Mouse (Mus musculus): Measurements from ENCODE around the gene Rpl10-ps3. TPM values are rescaled to one million over a fixed set of nuclear protein-coding genes. Genes with fewer than 3 reads are reported as not detected.

Gene Rpl10-ps3
- polyA plus RNA-seq (2015; fragmentation: Nextera tagmentation; extraction: Ambion mirVana) = 77.9 and 79.4 TPM in 2 replicates

GRCm38 (mm10) chr9:50344868-50345267 is at the start of gene Rpl10-ps3:
Gene Rpl10-ps3, minus strand, starts transcription at chr9:50344968.
- Histone ChIP-seq H3K9ac (ENCODE audit: low read depth, low read length) (no peak within 1 kb of the TSS), H3K4me3 (ENCODE audit: low read depth, low read length) (no peak within 1 kb of the TSS), H3K27me3 (ENCODE audit: control insufficient read depth, insufficient read depth, low read depth, low read length) (no peaks in the 10 kb centered on the region), H3K36me3 (ENCODE audit: control insufficient read depth, insufficient read depth, low read length) (no peaks in the 10 kb centered on the region), H3K4me1 (ENCODE audit: control insufficient read depth, insufficient read depth, low read length) (no peaks in the 10 kb centered on the region), H3K4me2 (ENCODE audit: low read length) (no peak within 1 kb of the TSS), H3K27ac (ENCODE audit: low read length) (no peak within 1 kb of the TSS), H3K9me3 (replicated peaks; ENCODE audit: control insufficient read depth, low read length, poor library complexity, severe bottlenecking) (no peaks in the 10 kb centered on the region)
- ATAC-seq = no peak
- WGBS = 95% methylated on average over 9 of the region's 13 CpGs

- H3K4me3 ChIP-seq (ENCODE audit: low read depth, low read length) = no peak overlapping the region
- H3K4me2 ChIP-seq (ENCODE audit: low read length) = no peak overlapping the region
- H3K9me3 ChIP-seq (replicated peaks; ENCODE audit: control insufficient read depth, low read length, poor library complexity, severe bottlenecking) = no peaks in the 10 kb centered on the region
- H3K27me3 ChIP-seq (ENCODE audit: control insufficient read depth, insufficient read depth, low read depth, low read length) = no peaks in the 10 kb centered on the region
- no peak overlapping the region for H3K9ac ChIP-seq (ENCODE audit: low read depth, low read length)
- no peak overlapping the region for H3K27ac ChIP-seq (ENCODE audit: low read length)
- 75% methylated on average over 6 of the region's 6 CpGs for WGBS
- ATAC-seq = no peak
- H3K36me3 ChIP-seq (ENCODE audit: control insufficient read depth, insufficient read depth, low read length) = no peaks in the 10 kb centered on the region
- peaks cover 4% of the 10 kb centered on the region; the same call in 1 of the 2 replicates for H3K4me1 ChIP-seq (ENCODE audit: control insufficient read depth, insufficient read depth, low read length)
These were observed 30.8 kb upstream of the Rpl10-ps3 start for GRCm38 (mm10) chr9:50375598-50375997.

- Histone ChIP-seq H3K4me1 (ENCODE audit: control insufficient read depth, insufficient read depth, low read length) (peaks cover 4% of the 10 kb centered on the region; the same call in 1 of the 2 replicates), H3K9me3 (replicated peaks; ENCODE audit: control insufficient read depth, low read length, poor library complexity, severe bottlenecking) (no peaks in the 10 kb centered on the region), H3K9ac (ENCODE audit: low read depth, low read length) (no peak overlapping the region), H3K4me3 (ENCODE audit: low read depth, low read length) (no peak overlapping the region), H3K4me2 (ENCODE audit: low read length) (no peak overlapping the region), H3K27ac (ENCODE audit: low read length) (no peak overlapping the region), H3K36me3 (ENCODE audit: control insufficient read depth, insufficient read depth, low read length) (no peaks in the 10 kb centered on the region), H3K27me3 (ENCODE audit: control insufficient read depth, insufficient read depth, low read depth, low read length) (no peaks in the 10 kb centered on the region)
- WGBS = 75% methylated on average over 5 of the region's 5 CpGs
- no peak for ATAC-seq
These were observed 29.9 kb upstream of the Rpl10-ps3 start for GRCm38 (mm10) chr9:50374666-50375065.

- Histone ChIP-seq H3K4me3 (ENCODE audit: low read depth, low read length) (no peak overlapping the region), H3K9ac (ENCODE audit: low read depth, low read length) (0 out of 2 replicates have a peak overlapping the region, but pooled peaks have one; percentile 17), H3K27me3 (ENCODE audit: control insufficient read depth, insufficient read depth, low read depth, low read length) (no peaks in the 10 kb centered on the region), H3K36me3 (ENCODE audit: control insufficient read depth, insufficient read depth, low read length) (no peaks in the 10 kb centered on the region), H3K4me2 (ENCODE audit: low read length) (no peak overlapping the region), H3K4me1 (ENCODE audit: control insufficient read depth, insufficient read depth, low read length) (peaks cover 10% of the 10 kb centered on the region; the same call in 1 of the 2 replicates), H3K27ac (ENCODE audit: low read length) (peak overlapping the region; percentile 44), H3K9me3 (replicated peaks; ENCODE audit: control insufficient read depth, low read length, poor library complexity, severe bottlenecking) (no peaks in the 10 kb centered on the region)
- peak; percentile 48; the same call in 1 of the 2 replicates for ATAC-seq
- 56% methylated on average over 8 of the region's 8 CpGs for WGBS
These were observed 24.0 kb upstream of the Rpl10-ps3 start for GRCm38 (mm10) chr9:50368551-50369297.

GRCm38 (mm10) chr9:50365059-50365780 is 20.5 kb upstream of the Rpl10-ps3 start:
- WGBS = 45% methylated on average over 11 of the region's 11 CpGs
- ATAC-seq = 0 out of 2 replicates have a peak, but pooled peaks have one; percentile 14

GRCm38 (mm10) chr9:50363962-50364361 is 19.2 kb upstream of the Rpl10-ps3 start:
- WGBS = 86% methylated on average over 2 of the region's 2 CpGs
- Histone ChIP-seq H3K9me3 (replicated peaks; ENCODE audit: control insufficient read depth, low read length, poor library complexity, severe bottlenecking) (no peaks in the 10 kb centered on the region), H3K4me2 (ENCODE audit: low read length) (no peak overlapping the region), H3K27ac (ENCODE audit: low read length) (no peak overlapping the region), H3K27me3 (ENCODE audit: control insufficient read depth, insufficient read depth, low read depth, low read length) (no peaks in the 10 kb centered on the region), H3K36me3 (ENCODE audit: control insufficient read depth, insufficient read depth, low read length) (no peaks in the 10 kb centered on the region), H3K4me1 (ENCODE audit: control insufficient read depth, insufficient read depth, low read length) (peaks cover 7% of the 10 kb centered on the region; the same call in 1 of the 2 replicates), H3K9ac (ENCODE audit: low read depth, low read length) (no peak overlapping the region), H3K4me3 (ENCODE audit: low read depth, low read length) (no peak overlapping the region)
- ATAC-seq = no peak

More at GRCm38 (mm10) chr9:50365059-50365780, 20.5 kb upstream of the Rpl10-ps3 start:
- H3K4me2 ChIP-seq (ENCODE audit: low read length) = no peak overlapping the region
- no peak overlapping the region for H3K4me3 ChIP-seq (ENCODE audit: low read depth, low read length)
- H3K4me1 ChIP-seq (ENCODE audit: control insufficient read depth, insufficient read depth, low read length) = peaks cover 10% of the 10 kb centered on the region; the same call in 1 of the 2 replicates
- 0 out of 2 replicates have a peak overlapping the region, but pooled peaks have one; percentile 4 for H3K27ac ChIP-seq (ENCODE audit: low read length)
- H3K9me3 ChIP-seq (replicated peaks; ENCODE audit: control insufficient read depth, low read length, poor library complexity, severe bottlenecking) = no peaks in the 10 kb centered on the region
- H3K27me3 ChIP-seq (ENCODE audit: control insufficient read depth, insufficient read depth, low read depth, low read length) = no peaks in the 10 kb centered on the region
- H3K36me3 ChIP-seq (ENCODE audit: control insufficient read depth, insufficient read depth, low read length) = no peaks in the 10 kb centered on the region
- H3K9ac ChIP-seq (ENCODE audit: low read depth, low read length) = no peak overlapping the region

GRCm38 (mm10) chr9:50363259-50363658 is 18.5 kb upstream of the Rpl10-ps3 start:
- 85% methylated on average over 5 of the region's 5 CpGs for WGBS
- ATAC-seq = no peak

GRCm38 (mm10) chr9:50362556-50362955 is 17.8 kb upstream of the Rpl10-ps3 start:
- ATAC-seq = no peak
- 63% methylated on average over 3 of the region's 3 CpGs for WGBS
- Histone ChIP-seq H3K9ac (ENCODE audit: low read depth, low read length) (no peak overlapping the region), H3K27ac (ENCODE audit: low read length) (no peak overlapping the region), H3K4me3 (ENCODE audit: low read depth, low read length) (no peak overlapping the region), H3K4me2 (ENCODE audit: low read length) (no peak overlapping the region), H3K27me3 (ENCODE audit: control insufficient read depth, insufficient read depth, low read depth, low read length) (no peaks in the 10 kb centered on the region), H3K4me1 (ENCODE audit: control insufficient read depth, insufficient read depth, low read length) (no peaks in the 10 kb centered on the region), H3K36me3 (ENCODE audit: control insufficient read depth, insufficient read depth, low read length) (no peaks in the 10 kb centered on the region), H3K9me3 (replicated peaks; ENCODE audit: control insufficient read depth, low read length, poor library complexity, severe bottlenecking) (no peaks in the 10 kb centered on the region)

More at GRCm38 (mm10) chr9:50363259-50363658, 18.5 kb upstream of the Rpl10-ps3 start:
- Histone ChIP-seq H3K9me3 (replicated peaks; ENCODE audit: control insufficient read depth, low read length, poor library complexity, severe bottlenecking) (no peaks in the 10 kb centered on the region), H3K36me3 (ENCODE audit: control insufficient read depth, insufficient read depth, low read length) (no peaks in the 10 kb centered on the region), H3K9ac (ENCODE audit: low read depth, low read length) (no peak overlapping the region), H3K27ac (ENCODE audit: low read length) (no peak overlapping the region), H3K4me3 (ENCODE audit: low read depth, low read length) (no peak overlapping the region), H3K4me1 (ENCODE audit: control insufficient read depth, insufficient read depth, low read length) (peaks cover 2% of the 10 kb centered on the region; the same call in 1 of the 2 replicates), H3K27me3 (ENCODE audit: control insufficient read depth, insufficient read depth, low read depth, low read length) (no peaks in the 10 kb centered on the region), H3K4me2 (ENCODE audit: low read length) (no peak overlapping the region)

GRCm38 (mm10) chr9:50360370-50360769 is 15.6 kb upstream of the Rpl10-ps3 start:
- no peak overlapping the region for H3K9ac ChIP-seq (ENCODE audit: low read depth, low read length)
- 83% methylated on average over 3 of the region's 3 CpGs for WGBS
- no peaks in the 10 kb centered on the region for H3K4me1 ChIP-seq (ENCODE audit: control insufficient read depth, insufficient read depth, low read length)
- no peak overlapping the region for H3K4me3 ChIP-seq (ENCODE audit: low read depth, low read length)
- no peaks in the 10 kb centered on the region for H3K27me3 ChIP-seq (ENCODE audit: control insufficient read depth, insufficient read depth, low read depth, low read length)
- no peak overlapping the region for H3K4me2 ChIP-seq (ENCODE audit: low read length)
- no peak overlapping the region for H3K27ac ChIP-seq (ENCODE audit: low read length)
- no peaks in the 10 kb centered on the region for H3K9me3 ChIP-seq (replicated peaks; ENCODE audit: control insufficient read depth, low read length, poor library complexity, severe bottlenecking)
- no peak for ATAC-seq
- no peaks in the 10 kb centered on the region for H3K36me3 ChIP-seq (ENCODE audit: control insufficient read depth, insufficient read depth, low read length)

Measured in midbrain, embryonic 16.5 days (tissue).